Mouse (Mus musculus) gastrocnemius, postnatal 14 days (tissue): ENCODE data around the gene Erf. TPM values are rescaled to one million over a fixed set of nuclear protein-coding genes. Genes with fewer than 3 reads are reported as not detected.

ENCODE experiments used
- DNase-seq: peaks from one replicate; pipeline ENCODE4 v3.0.0; 2021; ENCODE audit warnings: mixed read lengths
- intact Hi-C: fragments of 180-260 bp; cut with DNase I; formaldehyde crosslinking; loops from one replicate; pipeline ENCODE4 v1.15.1; 2025; ENCODE audit warnings: low total_unique reads
- long read RNA-seq, 2 experiments: library from polyadenylated mRNA; stranded (forward); transcript quantifications; one replicate each; pipeline ENCODE4 v2.0.0; 2021
- total RNA-seq, 2 experiments: library from RNA; stranded (reverse); gene quantifications; 2 replicates each; pipeline ENCODE4 v1.2.3; 2021

Gene Erf
- total RNA-seq: 10 to 100 TPM in 1 of 2 experiments, 1 to 10 TPM in 1; 9.8 to 11.8 TPM
- long read RNA-seq, experiment 1: 0 reads
- long read RNA-seq, experiment 2, partial matches to known transcripts: 0 of 2 reads
- long read RNA-seq, experiment 2, other reads (novel, unspliced or antisense): 2 of 2 reads

GRCm38 (mm10) chr7:25250141-25250972, at the start of gene Erf:
Gene Erf, minus strand, starts transcription at chr7:25250761.
- DNase-seq: peak; percentile 94
- intact Hi-C loops: no loop called here

- DNase-seq: peak; percentile 63
- intact Hi-C loops: no loop called here
Measured at GRCm38 (mm10) chr7:25297454-25298325, 47.1 kb upstream of the Erf start, which contains the start of gene Pafah1b3. Gene Pafah1b3, minus strand, starts transcription at chr7:25297986.

GRCm38 (mm10) chr7:25296945-25297453, 46.4 kb upstream of the Erf start:
- intact Hi-C loops: no loop called here
- DNase-seq: no peak

- DNase-seq: no peak
Measured at GRCm38 (mm10) chr7:25294960-25295722, 44.6 kb upstream of the Erf start.

GRCm38 (mm10) chr7:25294495-25294894, 43.9 kb upstream of the Erf start:
- intact Hi-C loops: no loop called here
- DNase-seq: no peak

More at GRCm38 (mm10) chr7:25294960-25295722, 44.6 kb upstream of the Erf start:
- intact Hi-C loops: no loop called here

- peak; percentile 7 for DNase-seq
- intact Hi-C loops: no loop called here
Measured at GRCm38 (mm10) chr7:25293191-25293739, 42.7 kb upstream of the Erf start.

GRCm38 (mm10) chr7:25292107-25292506, 41.5 kb upstream of the Erf start:
- intact Hi-C loops: no loop called here
- peak; percentile 7 for DNase-seq

GRCm38 (mm10) chr7:25290911-25291310, 40.4 kb upstream of the Erf start:
- intact Hi-C loops: no loop called here
- peak; percentile 58 for DNase-seq

GRCm38 (mm10) chr7:25290463-25290862, 39.9 kb upstream of the Erf start:
- no peak for DNase-seq
- intact Hi-C loops: no loop called here

- intact Hi-C loops: no loop called here
- no peak for DNase-seq
Measured at GRCm38 (mm10) chr7:25289925-25290324, 39.4 kb upstream of the Erf start.

- DNase-seq: no peak
- intact Hi-C loops: no loop called here
Measured at GRCm38 (mm10) chr7:25288721-25289120, 38.2 kb upstream of the Erf start.

GRCm38 (mm10) chr7:25288011-25288410, 37.5 kb upstream of the Erf start:
- no peak for DNase-seq

GRCm38 (mm10) chr7:25286989-25287388, 36.4 kb upstream of the Erf start:
- no peak for DNase-seq
- intact Hi-C loops: no loop called here

More at GRCm38 (mm10) chr7:25288011-25288410, 37.5 kb upstream of the Erf start:
- intact Hi-C loops: no loop called here

GRCm38 (mm10) chr7:25285511-25286238, 35.1 kb upstream of the Erf start:
- no peak for DNase-seq
- intact Hi-C loops: no loop called here

- intact Hi-C loops: no loop called here
- no peak for DNase-seq
Measured at GRCm38 (mm10) chr7:25284766-25285165, 34.2 kb upstream of the Erf start.

- intact Hi-C loops: no loop called here
Measured at GRCm38 (mm10) chr7:25284171-25284570, 33.6 kb upstream of the Erf start.

GRCm38 (mm10) chr7:25283637-25284036, 33.1 kb upstream of the Erf start:
- intact Hi-C loops: no loop called here
- peak; percentile 38 for DNase-seq

More at GRCm38 (mm10) chr7:25284171-25284570, 33.6 kb upstream of the Erf start:
- peak; percentile 1 for DNase-seq

- intact Hi-C loops: no loop called here
- peak; percentile 58 for DNase-seq
Measured at GRCm38 (mm10) chr7:25282731-25283211, 32.2 kb upstream of the Erf start.
